Mouse (Mus musculus) mature B cell (primary cell): ENCODE measurements around the gene Zyg11b.

Experiments used
- in situ Hi-C: fragments of 300-500 bp; cut with MboI; formaldehyde crosslinking; loops from 2 replicates; pipeline ENCODE4 v1.14.3; 2019

Zyg11b gene

GRCm38 (mm10) chr4:108196277-108196855 is 104.5 kb downstream of the Zyg11b start:
- in situ Hi-C loops = no loop called here

GRCm38 (mm10) chr4:108192821-108193323 is 108.0 kb downstream of the Zyg11b start:
- in situ Hi-C loops = no loop called here

- in situ Hi-C loops = no loop called here
Observed at GRCm38 (mm10) chr4:108182278-108182677, 118.6 kb downstream of the Zyg11b start.
